Mouse (Mus musculus) lung, postnatal 0 days (tissue): Measurements from ENCODE around the gene Gm4553.

Experiments used
- CTCF ChIP-seq: IDR thresholded peaks from 2 replicates; pipeline ENCODE4 v1.5.1; 2016; ENCODE audit warnings: antibody characterized with exemption, mild to moderate bottlenecking
- EP300 ChIP-seq: IDR thresholded peaks from 2 replicates; pipeline ENCODE4 v1.6.1; 2016; ENCODE audit warnings: antibody characterized with exemption, mild to moderate bottlenecking, control low read depth

GRCm38 (mm10) chr7:142155308-142155707, 10.2 kb downstream of the Gm4553 start:
- TF ChIP-seq CTCF (no peak), EP300 (no peak)
